Comparison of ENCODE assay signal across 22 mouse cellular contexts in the genomic region with DNA sequence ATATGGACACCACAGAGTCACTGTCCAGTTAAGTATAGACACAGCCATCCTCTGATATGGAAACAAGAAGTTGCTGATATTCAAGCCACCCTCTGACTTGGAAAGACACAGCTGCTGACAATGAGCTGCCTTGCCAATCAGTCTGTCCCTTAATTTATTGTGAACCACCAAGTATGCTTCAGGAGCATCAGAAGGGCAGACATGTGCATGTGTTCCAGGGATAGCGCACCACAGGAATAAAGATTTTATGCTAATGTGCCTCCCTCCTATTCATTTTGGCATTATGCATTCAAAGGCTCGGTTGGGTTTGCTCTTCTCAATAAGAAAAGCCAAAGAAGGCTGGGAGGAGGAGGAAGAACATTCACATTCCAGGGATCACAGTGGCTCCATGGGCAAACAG.
A peak's percentile ranks its signal among the peaks of the same experiment; 100 is the strongest.
DNase-seq lines count a peak whose midpoint lies in the region; ATAC-seq and TF ChIP-seq lines count a peak whose summit lies in the region.
"Had no signal": no experiment of that assay in that cellular context is flagged by ENCODE, and none has a peak within 500 bp of the region (broad histone marks: within the 10 kb centered on the region; RNA-seq: fewer than 3 reads in every experiment).

No protein-coding gene starts in this region.

- H3K4me2 ChIP-seq in heart, embryonic 11.5 days: no peak overlapping the region
- no peak overlapping the region for H3K4me2 ChIP-seq in hindbrain, embryonic 12.5 days (replicated peaks)
- no peak overlapping the region for H3K4me2 ChIP-seq in hindbrain, postnatal 0 days (ENCODE audit: low read depth, low read length)
- no peak overlapping the region for H3K4me2 ChIP-seq in midbrain, postnatal 0 days (ENCODE audit: low read depth, low read length, poor library complexity, severe bottlenecking)

- TF ChIP-seq CTCF in hindbrain, postnatal 0 days (IDR thresholded peaks at IDR 0.05; ENCODE audit: low read depth): no peak
- no peak for TF ChIP-seq CTCF in midbrain, postnatal 0 days (IDR thresholded peaks at IDR 0.05)
- no peak for TF ChIP-seq CTCF in lung, adult 2 months (IDR thresholded peaks at IDR 0.05; ENCODE audit: insufficient read depth, low read length)

- H3K4me1 ChIP-seq in heart, embryonic 11.5 days (ENCODE audit: control insufficient read depth, insufficient read depth, low read length): no peaks in the 10 kb centered on the region
- peaks cover 7% of the 10 kb centered on the region for H3K4me1 ChIP-seq in hindbrain, embryonic 12.5 days
- H3K4me1 ChIP-seq in hindbrain, postnatal 0 days (ENCODE audit: insufficient read depth, low read length): no peaks in the 10 kb centered on the region
- no peaks in the 10 kb centered on the region for H3K4me1 ChIP-seq in midbrain, postnatal 0 days (ENCODE audit: insufficient read depth, low read length)
- H3K4me1 ChIP-seq in lung, adult 2 months (ENCODE audit: control insufficient read depth, insufficient read depth, low read length): no peaks in the 10 kb centered on the region

- WGBS in heart, embryonic 11.5 days (ENCODE audit: insufficient replicate concordance): 65% methylated on average over 2 of the region's 2 CpGs
- 29% methylated on average over 2 of the region's 2 CpGs for WGBS in hindbrain, embryonic 12.5 days
- WGBS in hindbrain, postnatal 0 days: 25% methylated on average over 2 of the region's 2 CpGs
- 25% methylated on average over 2 of the region's 2 CpGs for WGBS in midbrain, postnatal 0 days
- WGBS in lung, adult 2 months: 79% methylated on average over 2 of the region's 2 CpGs

- no peaks in the 10 kb centered on the region for H3K27me3 ChIP-seq in heart, embryonic 11.5 days (ENCODE audit: control insufficient read depth, insufficient read depth, low read length)
- H3K27me3 ChIP-seq in hindbrain, embryonic 12.5 days: no peaks in the 10 kb centered on the region
- no peaks in the 10 kb centered on the region for H3K27me3 ChIP-seq in hindbrain, postnatal 0 days (ENCODE audit: insufficient read depth, low read length)
- H3K27me3 ChIP-seq in midbrain, postnatal 0 days (ENCODE audit: insufficient read depth, low read length): no peaks in the 10 kb centered on the region

- ATAC-seq in heart, embryonic 11.5 days (replicated peaks; ENCODE audit: insufficient number of reproducible peaks, low FRiP score, low TSS enrichment): no peak
- peak; percentile 54; the same call in 1 of the 2 replicates for ATAC-seq in hindbrain, embryonic 12.5 days (ENCODE audit: low FRiP score)
- ATAC-seq in hindbrain, postnatal 0 days: peak; percentile 47; the same call in 1 of the 2 replicates
- ATAC-seq in midbrain, postnatal 0 days (ENCODE audit: low FRiP score): 0 out of 2 replicates have a peak, but pooled peaks have one; percentile 27
- ATAC-seq: activated CD4-positive, CD25-positive, alpha-beta regulatory T cell, adult 4 months; intestine, embryonic 16.5 days; lung, postnatal 0 days had no signal

- H3K9ac ChIP-seq in heart, embryonic 11.5 days (ENCODE audit: low read depth, low read length): no peak overlapping the region
- no peak overlapping the region for H3K9ac ChIP-seq in hindbrain, embryonic 12.5 days
- no peak overlapping the region for H3K9ac ChIP-seq in hindbrain, postnatal 0 days (replicated peaks; ENCODE audit: low read length)
- no peak overlapping the region for H3K9ac ChIP-seq in midbrain, postnatal 0 days (replicated peaks; ENCODE audit: low read length, poor library complexity, severe bottlenecking)

- TF ChIP-seq POLR2A in lung, adult 2 months (IDR thresholded peaks at IDR 0.05; ENCODE audit: borderline replicate concordance, extremely low read depth, low read depth, low read length): no peak

- peak; percentile 12 for DNase-seq in heart, adult 11 months
- DNase-seq in hindbrain, postnatal 0 days (ENCODE audit: low spot score): peak; percentile 26
- no peak for DNase-seq in midbrain, postnatal 0 days (ENCODE audit: low spot score)
- no peak for DNase-seq in layer of hippocampus, postnatal 25 days (ENCODE audit: extremely low spot score in 1 of 2, low spot score in 1 of 2)
- no peak for DNase-seq in lung, adult 2 months
- DNase-seq: adrenal gland, adult 8-10 months; cerebellum, adult 18-20 months; gastrocnemius, adult 2 months; heart, postnatal 4 days; kidney, adult 9 months; kidney, postnatal 14 days; layer of hippocampus, postnatal 36 days; thymus, adult 18-20 months; thymus, postnatal 36 days had no signal

- H3K9me3 ChIP-seq in heart, embryonic 11.5 days (replicated peaks; ENCODE audit: control insufficient read depth, low read length): no peaks in the 10 kb centered on the region
- H3K9me3 ChIP-seq in hindbrain, embryonic 12.5 days (replicated peaks): no peaks in the 10 kb centered on the region
- no peaks in the 10 kb centered on the region for H3K9me3 ChIP-seq in hindbrain, postnatal 0 days (ENCODE audit: low read length)
- no peaks in the 10 kb centered on the region for H3K9me3 ChIP-seq in midbrain, postnatal 0 days (ENCODE audit: low read length)
- H3K9me3 ChIP-seq: embryonic facial prominence, embryonic 10.5 days had no signal

- H3K36me3 ChIP-seq in heart, embryonic 11.5 days (ENCODE audit: control insufficient read depth, insufficient read depth, low read length): no peaks in the 10 kb centered on the region
- no peaks in the 10 kb centered on the region for H3K36me3 ChIP-seq in hindbrain, embryonic 12.5 days
- H3K36me3 ChIP-seq in hindbrain, postnatal 0 days (ENCODE audit: insufficient read depth, low read length): no peaks in the 10 kb centered on the region
- H3K36me3 ChIP-seq in midbrain, postnatal 0 days (ENCODE audit: insufficient read depth, low read length): no peaks in the 10 kb centered on the region
- H3K36me3 ChIP-seq: embryonic facial prominence, embryonic 10.5 days had no signal

- H3K27ac ChIP-seq in heart, embryonic 11.5 days (ENCODE audit: low read depth, low read length): no peak overlapping the region
- no peak overlapping the region for H3K27ac ChIP-seq in hindbrain, embryonic 12.5 days
- peak overlapping the region; percentile 4; the same call in 1 of the 2 replicates for H3K27ac ChIP-seq in hindbrain, postnatal 0 days
- no peak overlapping the region for H3K27ac ChIP-seq in midbrain, postnatal 0 days (ENCODE audit: low read depth, low read length)
- H3K27ac ChIP-seq: embryonic facial prominence, embryonic 10.5 days; gastrocnemius, adult 2 months; layer of hippocampus, adult 2 months; macrophage had no signal

- no peak overlapping the region for H3K4me3 ChIP-seq in heart, embryonic 11.5 days (ENCODE audit: low read depth, low read length)
- no peak overlapping the region for H3K4me3 ChIP-seq in hindbrain, embryonic 12.5 days
- H3K4me3 ChIP-seq in hindbrain, postnatal 0 days (ENCODE audit: low read length): no peak overlapping the region
- H3K4me3 ChIP-seq in midbrain, postnatal 0 days (ENCODE audit: low read depth, low read length): no peak overlapping the region
- H3K4me3 ChIP-seq in lung, adult 2 months (replicated peaks; ENCODE audit: extremely low read depth, low read depth, low read length): no peak overlapping the region
- H3K4me3 ChIP-seq: embryonic facial prominence, embryonic 10.5 days; gastrocnemius, adult 2 months; layer of hippocampus, adult 2 months had no signal

Comparison
In these comparisons a context has a peak if more than half of its experiments do, and no peak if none do; other contexts are left out.
1. DNase-seq: peak in heart, adult 11 months (single experiment) and hindbrain, postnatal 0 days (single experiment); none in midbrain, postnatal 0 days (single experiment), layer of hippocampus, postnatal 25 days (0 of 2) and lung, adult 2 months (single experiment).